Mouse (Mus musculus): ENCODE measurements around the gene Asic2. TPM values are rescaled to one million over a fixed set of nuclear protein-coding genes. Genes with fewer than 3 reads are reported as not detected.

Gene Asic2
- polyA plus RNA-seq, 1 experiment = 24.0 TPM

DNA sequence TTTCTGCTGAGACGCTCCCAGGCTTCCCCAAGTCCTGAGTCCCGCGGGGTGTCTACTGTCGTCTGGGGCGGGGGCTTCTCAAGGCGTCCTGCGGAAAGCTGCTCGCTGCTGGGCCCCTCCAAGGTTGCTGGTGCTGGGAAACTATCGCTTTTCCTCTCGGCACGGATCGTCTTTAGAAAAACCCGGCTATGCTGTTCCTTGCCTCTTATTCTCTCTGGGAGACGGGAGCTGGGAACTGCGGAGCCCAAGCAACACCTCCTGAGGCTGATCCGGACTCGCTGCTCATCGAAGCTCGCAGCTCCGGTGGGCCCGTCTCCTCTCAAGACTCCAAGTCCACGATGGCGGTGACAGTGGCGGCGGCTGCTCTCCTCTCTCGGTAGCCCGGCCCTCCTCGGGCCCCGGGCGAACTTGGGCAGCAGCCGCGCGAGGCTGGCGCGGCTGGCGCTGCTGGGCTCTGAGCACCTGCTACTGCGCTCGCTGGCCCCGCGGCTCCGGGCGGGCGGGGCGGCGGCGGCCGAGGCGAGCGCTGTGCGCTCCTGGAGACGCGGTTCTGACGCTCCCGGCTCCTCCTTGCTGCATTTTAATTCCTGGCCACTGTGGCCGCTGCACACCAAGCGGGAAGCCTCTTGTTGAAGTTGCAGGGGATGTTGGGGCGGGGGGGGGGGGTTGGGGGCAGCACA, 815.0 kb downstream of the Asic2 start:
- TF ChIP-seq POLR2A (IDR thresholded peaks at IDR 0.05; ENCODE audit: borderline replicate concordance, extremely low read depth, insufficient read depth, insufficient read length, poor library complexity, severe bottlenecking) (0 out of 2 replicates have a peak, but pooled peaks have one; percentile 15), CTCF (IDR thresholded peaks at IDR 0.05; ENCODE audit: borderline replicate concordance, extremely low read depth, insufficient read depth, insufficient read length) (peak; percentile 26; the same call in 1 of the 2 replicates)
- DNase-seq (ENCODE audit: low read depth) = peak; percentile 87

DNA sequence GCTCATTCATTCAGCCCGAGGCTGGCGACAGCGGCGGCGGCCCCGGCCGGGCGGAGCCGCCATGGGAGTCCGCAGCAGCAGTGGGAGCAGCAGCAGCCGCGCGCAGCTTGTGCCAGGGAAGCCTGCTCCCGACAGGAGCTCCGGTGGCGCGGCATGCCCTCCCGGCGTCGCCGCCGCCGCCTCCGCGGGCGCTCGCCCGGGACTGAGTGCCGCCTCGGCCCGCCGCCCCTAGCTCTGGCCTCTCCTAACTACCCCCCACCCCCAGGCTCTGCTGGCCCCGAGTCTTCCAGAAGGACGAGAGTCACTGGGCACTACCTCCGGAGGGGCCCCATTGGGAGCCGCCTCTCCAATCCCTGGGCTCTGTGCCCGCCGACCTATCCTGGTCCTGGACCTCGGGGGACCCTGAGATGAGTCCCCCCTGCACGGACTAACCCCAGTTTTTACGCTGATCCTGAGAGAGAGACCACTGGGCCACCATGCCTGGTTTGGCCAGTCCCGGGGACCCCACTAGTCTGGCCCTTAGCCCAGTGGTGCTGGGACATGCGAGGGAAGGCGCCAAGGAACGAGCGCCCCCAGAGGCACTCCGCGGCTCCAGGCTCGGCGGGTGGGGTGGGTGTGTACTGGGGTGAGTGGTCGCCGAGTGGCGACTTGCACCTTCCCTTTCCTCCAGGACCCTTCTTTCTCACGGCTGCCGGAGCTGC, 815.6 kb downstream of the Asic2 start:
- peak; percentile 62 for TF ChIP-seq CTCF (IDR thresholded peaks at IDR 0.05; ENCODE audit: borderline replicate concordance, extremely low read depth, insufficient read depth, insufficient read length)
- TF ChIP-seq POLR2A (IDR thresholded peaks at IDR 0.05; ENCODE audit: borderline replicate concordance, extremely low read depth, insufficient read depth, insufficient read length, poor library complexity, severe bottlenecking) = no peak
- DNase-seq (ENCODE audit: low read depth) = peak; percentile 82

DNA sequence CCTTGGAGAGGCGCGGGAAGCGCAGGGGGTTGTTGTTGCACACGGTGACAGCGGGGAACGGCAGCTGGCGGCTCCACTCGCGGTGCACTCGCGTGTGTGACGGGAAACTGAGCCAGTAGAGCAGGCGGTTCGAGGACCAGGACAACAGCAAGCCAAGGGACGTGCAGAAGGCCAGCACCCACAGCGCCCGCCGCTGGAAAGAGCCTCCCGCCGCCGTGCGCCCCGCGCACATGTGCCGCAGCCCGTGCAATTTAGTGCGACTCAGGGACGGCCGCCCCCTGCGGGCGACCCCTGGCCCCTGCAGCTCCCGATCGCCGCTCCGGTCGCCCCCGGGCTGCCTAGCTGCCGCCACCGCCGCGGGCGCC, 816.3 kb downstream of the Asic2 start:
- TF ChIP-seq CTCF (IDR thresholded peaks at IDR 0.05; ENCODE audit: borderline replicate concordance, extremely low read depth, insufficient read depth, insufficient read length) = peak; percentile 49; the same call in 1 of the 2 replicates
- TF ChIP-seq POLR2A (IDR thresholded peaks at IDR 0.05; ENCODE audit: borderline replicate concordance, extremely low read depth, insufficient read depth, insufficient read length, poor library complexity, severe bottlenecking) = no peak

DNA sequence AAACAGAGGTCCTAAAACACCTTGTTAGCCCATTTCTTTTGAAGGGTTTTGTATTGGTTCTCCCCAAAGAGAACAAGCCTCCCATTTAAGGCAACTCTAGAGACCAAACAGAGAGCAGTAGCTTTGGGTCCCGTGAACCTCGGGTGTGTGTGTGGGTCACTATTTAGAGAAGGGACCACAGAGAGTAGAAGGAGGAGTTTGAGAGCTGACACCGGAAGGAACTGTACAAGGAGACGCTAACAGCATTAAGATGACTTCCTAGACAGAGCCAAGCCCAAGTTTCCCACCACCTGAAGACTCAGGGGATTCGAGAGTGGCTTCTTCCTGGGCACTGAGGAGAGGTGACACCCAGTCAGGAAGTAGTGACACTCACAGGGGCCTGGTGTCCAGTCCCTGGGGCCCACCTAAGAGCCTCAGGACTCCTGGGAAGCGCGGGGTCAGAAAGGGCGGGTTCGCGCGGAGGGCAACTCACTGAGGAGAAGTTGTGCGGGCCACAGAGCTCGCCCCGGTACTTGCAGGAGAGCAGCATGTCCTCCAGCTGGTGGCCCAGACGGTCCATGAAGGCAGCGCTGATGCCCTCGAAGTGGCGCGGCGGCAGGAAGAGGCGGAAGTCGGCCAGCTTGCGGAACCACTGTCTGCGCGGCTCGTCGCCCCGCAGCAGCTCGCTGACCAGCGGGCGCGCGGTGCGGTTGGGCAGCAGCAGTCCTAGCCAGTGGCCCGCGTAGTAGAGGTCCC, 816.8 kb downstream of the Asic2 start:
- peak; percentile 7 for DNase-seq (ENCODE audit: low read depth)
- TF ChIP-seq CTCF (IDR thresholded peaks at IDR 0.05; ENCODE audit: borderline replicate concordance, extremely low read depth, insufficient read depth, insufficient read length) = no peak
- no peak for TF ChIP-seq POLR2A (IDR thresholded peaks at IDR 0.05; ENCODE audit: borderline replicate concordance, extremely low read depth, insufficient read depth, insufficient read length, poor library complexity, severe bottlenecking)

More for the DNA sequence above, 816.3 kb downstream of the Asic2 start:
- DNase-seq (ENCODE audit: low read depth) = peak; percentile 65

DNA sequence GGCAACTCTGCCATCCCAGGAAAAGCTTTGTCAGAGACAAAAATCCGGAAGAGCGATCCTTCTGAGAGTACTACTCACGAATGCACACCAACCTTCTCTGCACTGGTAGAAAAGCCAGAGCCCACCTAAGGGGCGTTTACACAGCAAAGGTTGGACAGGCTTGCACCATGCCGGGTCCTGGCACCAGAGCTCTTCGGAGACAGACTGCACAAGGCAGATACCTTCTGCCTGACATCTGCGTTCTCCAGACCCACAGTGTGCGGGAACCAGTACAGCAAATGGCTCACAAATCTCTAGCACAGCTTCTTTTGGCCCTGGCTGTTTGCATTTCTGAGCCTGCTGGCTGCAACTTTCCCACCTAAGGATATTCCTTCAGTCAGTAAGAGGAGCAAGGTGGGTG, 817.6 kb downstream of the Asic2 start:
- TF ChIP-seq CTCF (IDR thresholded peaks at IDR 0.05; ENCODE audit: borderline replicate concordance, extremely low read depth, insufficient read depth, insufficient read length) (no peak), POLR2A (IDR thresholded peaks at IDR 0.05; ENCODE audit: borderline replicate concordance, extremely low read depth, insufficient read depth, insufficient read length, poor library complexity, severe bottlenecking) (no peak)
- peak; percentile 11 for DNase-seq (ENCODE audit: low read depth)

DNA sequence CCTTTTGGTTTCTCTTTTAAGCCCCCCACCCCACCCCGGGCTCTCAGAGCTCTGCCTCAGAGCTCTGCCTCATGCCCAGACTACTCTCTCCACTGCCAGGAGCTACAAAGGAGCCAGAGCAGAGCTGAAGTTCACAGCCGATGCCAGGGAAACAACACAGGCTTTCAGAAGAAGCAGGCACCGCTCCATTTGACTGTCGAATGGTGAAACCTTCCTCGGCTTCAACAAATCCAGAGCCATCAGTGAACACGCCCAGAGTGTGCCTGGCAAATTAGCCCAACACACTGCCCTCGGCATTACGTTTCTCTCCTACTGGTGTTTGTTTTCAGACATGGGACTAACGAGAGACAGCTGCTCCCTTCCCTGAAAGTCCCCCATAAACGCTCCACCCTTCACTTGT, 819.8 kb downstream of the Asic2 start:
- peak; percentile 73 for DNase-seq (ENCODE audit: low read depth)
- TF ChIP-seq CTCF (IDR thresholded peaks at IDR 0.05; ENCODE audit: borderline replicate concordance, extremely low read depth, insufficient read depth, insufficient read length) (no peak), POLR2A (IDR thresholded peaks at IDR 0.05; ENCODE audit: borderline replicate concordance, extremely low read depth, insufficient read depth, insufficient read length, poor library complexity, severe bottlenecking) (no peak)

DNA sequence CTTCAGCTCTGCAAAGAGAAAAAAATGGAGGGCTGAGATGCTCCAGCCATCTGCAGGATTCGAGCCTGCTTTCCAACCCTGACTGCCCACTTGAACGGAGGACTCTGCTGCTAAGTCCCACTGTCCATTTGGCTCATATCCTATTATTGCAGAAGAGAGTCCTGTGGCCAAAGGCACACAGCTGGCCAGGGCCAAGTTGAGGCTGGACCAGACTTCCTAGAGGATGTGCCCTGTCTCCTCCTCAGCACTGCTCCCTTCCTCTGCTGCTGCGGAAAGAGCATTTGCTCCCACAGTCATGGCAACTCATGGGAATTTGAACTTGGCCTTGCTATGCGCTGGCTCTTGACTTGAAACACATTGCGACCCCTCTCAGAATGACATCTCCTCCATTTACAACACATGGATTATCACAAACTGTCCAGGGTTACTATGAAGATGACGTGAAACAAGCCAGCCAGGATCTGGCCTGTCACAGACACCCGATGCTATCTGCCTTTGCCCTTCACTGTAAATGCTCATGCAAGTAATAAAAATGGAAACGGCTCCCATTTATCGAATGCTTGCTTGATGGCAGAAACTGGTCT, 821.6 kb downstream of the Asic2 start:
- TF ChIP-seq POLR2A (IDR thresholded peaks at IDR 0.05; ENCODE audit: borderline replicate concordance, extremely low read depth, insufficient read depth, insufficient read length, poor library complexity, severe bottlenecking) (no peak), CTCF (IDR thresholded peaks at IDR 0.05; ENCODE audit: borderline replicate concordance, extremely low read depth, insufficient read depth, insufficient read length) (no peak)
- DNase-seq (ENCODE audit: low read depth) = no peak

DNA sequence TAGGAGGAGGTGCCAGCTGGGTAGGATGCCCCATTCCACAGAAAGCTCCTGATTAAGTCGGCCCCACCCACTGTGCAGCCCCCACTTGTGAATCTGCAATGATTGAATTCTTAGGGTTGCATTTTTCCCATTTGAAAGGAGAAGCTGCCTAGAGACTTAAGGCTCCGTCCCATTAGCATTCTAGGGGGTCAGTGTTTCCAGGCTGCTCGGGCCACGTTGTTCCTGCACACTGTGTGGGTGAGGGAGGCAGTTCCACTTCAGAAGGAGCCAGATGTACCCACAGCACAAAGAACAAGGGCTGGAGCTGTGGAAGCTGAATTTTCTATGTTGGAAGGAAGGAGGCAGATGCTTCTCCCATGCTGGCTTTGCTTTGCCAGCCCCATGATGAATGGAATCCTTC, 833.1 kb downstream of the Asic2 start:
- DNase-seq (ENCODE audit: low read depth) = peak; percentile 30
- no peak for TF ChIP-seq POLR2A (IDR thresholded peaks at IDR 0.05; ENCODE audit: borderline replicate concordance, extremely low read depth, insufficient read depth, insufficient read length, poor library complexity, severe bottlenecking)
- no peak for TF ChIP-seq CTCF (IDR thresholded peaks at IDR 0.05; ENCODE audit: borderline replicate concordance, extremely low read depth, insufficient read depth, insufficient read length)

DNA sequence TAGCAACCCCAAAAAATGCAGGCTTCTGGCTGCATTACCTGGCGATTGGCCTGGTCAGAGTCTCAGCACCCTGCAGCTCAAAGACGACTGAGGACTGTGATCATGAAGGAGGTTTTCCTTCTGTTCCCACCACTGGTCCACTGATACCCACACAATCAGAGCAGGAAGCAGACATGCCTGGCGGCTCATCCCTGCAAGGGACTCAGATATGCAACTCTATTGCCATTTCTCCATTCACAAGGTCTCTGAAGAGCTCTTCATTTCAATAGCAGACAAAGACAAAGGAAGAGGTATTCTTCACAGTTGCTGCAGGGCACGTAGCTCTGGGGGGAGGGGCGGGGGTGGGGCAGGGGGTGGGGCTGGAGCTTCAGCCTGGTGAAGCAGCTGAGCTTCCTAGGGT, 834.3 kb downstream of the Asic2 start:
- no peak for TF ChIP-seq CTCF (IDR thresholded peaks at IDR 0.05; ENCODE audit: borderline replicate concordance, extremely low read depth, insufficient read depth, insufficient read length)
- TF ChIP-seq POLR2A (IDR thresholded peaks at IDR 0.05; ENCODE audit: borderline replicate concordance, extremely low read depth, insufficient read depth, insufficient read length, poor library complexity, severe bottlenecking) = no peak

DNA sequence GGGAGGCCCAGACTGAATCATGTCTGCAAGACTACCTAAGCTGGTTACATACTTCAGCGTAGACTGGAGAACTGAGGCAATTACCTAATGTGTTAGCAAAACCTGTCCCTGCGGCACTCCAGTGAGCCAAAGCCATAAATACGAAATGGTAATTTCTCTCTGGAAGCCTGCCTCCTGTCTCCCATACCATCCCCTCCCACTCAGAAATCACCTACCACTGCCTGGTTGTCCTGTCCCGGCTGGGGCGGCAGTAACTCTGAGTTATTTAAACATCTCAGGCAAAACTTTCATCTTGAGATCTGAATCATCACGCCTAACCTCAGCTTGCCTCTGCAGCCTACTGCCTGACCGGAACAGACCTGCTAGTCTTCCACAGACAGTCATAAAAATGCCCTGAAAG, 835.6 kb downstream of the Asic2 start:
- no peak for DNase-seq (ENCODE audit: low read depth)
- TF ChIP-seq POLR2A (IDR thresholded peaks at IDR 0.05; ENCODE audit: borderline replicate concordance, extremely low read depth, insufficient read depth, insufficient read length, poor library complexity, severe bottlenecking) (no peak), CTCF (IDR thresholded peaks at IDR 0.05; ENCODE audit: borderline replicate concordance, extremely low read depth, insufficient read depth, insufficient read length) (no peak)

More for the DNA sequence above, 834.3 kb downstream of the Asic2 start:
- DNase-seq (ENCODE audit: low read depth) = peak; percentile 9

DNA sequence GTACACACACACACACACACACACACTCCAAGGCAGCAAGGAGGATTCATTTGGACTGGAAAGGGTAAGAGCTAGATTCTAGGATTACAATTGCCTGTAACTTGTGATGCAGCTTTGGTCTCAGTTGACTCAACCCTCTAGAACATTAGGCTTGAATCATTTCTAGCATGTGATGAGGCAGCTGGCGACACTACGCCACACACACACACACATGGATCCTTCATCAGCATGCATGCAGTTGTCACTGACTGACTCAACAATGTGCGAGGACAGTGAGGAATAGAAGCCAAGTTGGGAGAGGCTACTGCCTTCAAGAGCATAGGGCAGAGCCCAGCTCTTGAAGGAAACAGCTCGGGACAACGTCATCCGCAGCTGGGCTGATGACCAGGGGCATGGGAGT, 843.9 kb downstream of the Asic2 start:
- TF ChIP-seq CTCF (IDR thresholded peaks at IDR 0.05; ENCODE audit: borderline replicate concordance, extremely low read depth, insufficient read depth, insufficient read length) (no peak), POLR2A (IDR thresholded peaks at IDR 0.05; ENCODE audit: borderline replicate concordance, extremely low read depth, insufficient read depth, insufficient read length, poor library complexity, severe bottlenecking) (no peak)
- no peak for DNase-seq (ENCODE audit: low read depth)

Measured in brain, embryonic 14.5 days (tissue).